Mouse (Mus musculus) A20 (cell line): ENCODE results near the gene Vmn1r55.
"Not testable (repeated sequence)": the region's sequence is repeated elsewhere in the genome, so short reads cannot be mapped to it uniquely, and the experiment has no call there.

Experiments used
- DNase-seq: peaks from one replicate; pipeline ENCODE4 v3.0.0-alpha.2; 2011; ENCODE audit warnings: low read depth, low spot score

Gene Vmn1r55

GRCm38 (mm10) chr7:5149570-5149969 is at the start of gene Vmn1r55:
Gene Vmn1r55 (minus strand): TSS chr7:5149670.
- DNase-seq = not testable (repeated sequence)

- DNase-seq = not testable (repeated sequence)
Measured at GRCm38 (mm10) chr7:5196647-5197046, 47.2 kb upstream of the Vmn1r55 start, which contains the start of gene Vmn1r56. Gene Vmn1r56 (minus strand): TSS chr7:5196747.

GRCm38 (mm10) chr7:5125549-5126406 is 23.7 kb downstream of the Vmn1r55 start, which contains the start of gene Rasl2-9:
Gene Rasl2-9 (minus strand): TSS chr7:5125950.
- DNase-seq = peak; percentile 91

GRCm38 (mm10) chr7:5125078-5125477 is 24.4 kb downstream of the Vmn1r55 start:
- no peak for DNase-seq

- no peak for DNase-seq
Measured at GRCm38 (mm10) chr7:5116850-5117249, 32.6 kb downstream of the Vmn1r55 start, which contains the start of gene Rfpl4. Gene Rfpl4 (minus strand): TSS chr7:5116950.

GRCm38 (mm10) chr7:5112701-5113100 is 36.8 kb downstream of the Vmn1r55 start:
- DNase-seq = no peak

- no peak for DNase-seq
Measured at GRCm38 (mm10) chr7:5109301-5109700, 40.2 kb downstream of the Vmn1r55 start.

GRCm38 (mm10) chr7:5108272-5108671 is 41.2 kb downstream of the Vmn1r55 start:
- no peak for DNase-seq

- DNase-seq = peak; percentile 36
Measured at GRCm38 (mm10) chr7:5102564-5102963, 46.9 kb downstream of the Vmn1r55 start.

- peak; percentile 92 for DNase-seq
Measured at GRCm38 (mm10) chr7:5101066-5101663, 48.3 kb downstream of the Vmn1r55 start.

- peak; percentile 79 for DNase-seq
Measured at GRCm38 (mm10) chr7:5099796-5100195, 49.7 kb downstream of the Vmn1r55 start.

- no peak for DNase-seq
Measured at GRCm38 (mm10) chr7:5098769-5099168, 50.7 kb downstream of the Vmn1r55 start.

- no peak for DNase-seq
Measured at GRCm38 (mm10) chr7:5092831-5093510, 56.5 kb downstream of the Vmn1r55 start.

- DNase-seq = no peak
Measured at GRCm38 (mm10) chr7:5092381-5092780, 57.1 kb downstream of the Vmn1r55 start.

GRCm38 (mm10) chr7:5091008-5091728 is 58.3 kb downstream of the Vmn1r55 start:
- no peak for DNase-seq

GRCm38 (mm10) chr7:5089853-5090252 is 59.6 kb downstream of the Vmn1r55 start:
- no peak for DNase-seq

GRCm38 (mm10) chr7:5087886-5088285 is 61.6 kb downstream of the Vmn1r55 start:
- DNase-seq = no peak

GRCm38 (mm10) chr7:5086921-5087440 is 62.5 kb downstream of the Vmn1r55 start:
- DNase-seq = no peak

GRCm38 (mm10) chr7:5085512-5085911 is 64.0 kb downstream of the Vmn1r55 start:
- no peak for DNase-seq

- peak; percentile 91 for DNase-seq
Measured at GRCm38 (mm10) chr7:5083325-5084105, 66.0 kb downstream of the Vmn1r55 start.
